Mouse (Mus musculus) CH12.LX (cell line): ENCODE data around the gene Mettl1. TPM values are rescaled to one million over a fixed set of nuclear protein-coding genes. Genes with fewer than 3 reads are reported as not detected.

Source experiments
- DNase-seq: peaks from one replicate; pipeline ENCODE4 v3.0.0-alpha.2; 2013; ENCODE audit errors: extremely low read depth
- H3K27ac ChIP-seq: 2 replicates; pipeline ENCODE4 v1.5.1; 2012; ENCODE audit warnings: low read depth, mild to moderate bottlenecking, control low read depth, moderate library complexity; ENCODE audit not compliant: insufficient read depth
- H3K27me3 ChIP-seq: replicated peaks from 2 replicates; pipeline ENCODE3; 2012; ENCODE audit warnings: inconsistent platforms
- H3K36me3 ChIP-seq, 2 experiments: replicated peaks in 1 of 2; 2 replicates each; pipeline versions ENCODE3 to v1.6.1; 2012; ENCODE audit warnings: inconsistent platforms in 1 of 2, low read length in 1 of 2, mild to moderate bottlenecking in 1 of 2, mixed read lengths in 1 of 2, moderate library complexity in 1 of 2; ENCODE audit not compliant: control insufficient read depth in 1 of 2, insufficient read depth in 1 of 2
- H3K4me1 ChIP-seq, 2 experiments: 2 replicates each; pipeline ENCODE4 v1.6.1; 2012; ENCODE audit warnings: inconsistent platforms in 1 of 2, moderate library complexity in 1 of 2; ENCODE audit not compliant: insufficient read depth in 2 of 2, control insufficient read depth in 1 of 2
- H3K4me2 ChIP-seq: 2 replicates; pipeline ENCODE4 v1.6.1; 2012; ENCODE audit warnings: low read depth, mild to moderate bottlenecking, control low read depth; ENCODE audit not compliant: poor library complexity, insufficient read depth, severe bottlenecking
- H3K4me3 ChIP-seq, 3 experiments: fragments of 150-350 bp in 1 of 3; sonication (generic) in 1 of 3; replicated peaks in 1 of 3; 2 replicates each; pipeline versions ENCODE3 to v1.5.1; 2011 to 2012; ENCODE audit warnings: low read depth in 2 of 3, low read length in 2 of 3, mild to moderate bottlenecking in 2 of 3, moderate library complexity in 2 of 3, control low read depth in 1 of 3, improper control_type of control experiment in 1 of 3, inconsistent platforms in 1 of 3, mixed read lengths in 1 of 3; ENCODE audit not compliant: poor library complexity in 1 of 3
- H3K79me2 ChIP-seq: replicated peaks from 2 replicates; pipeline ENCODE4 v1.6.1; 2012; ENCODE audit warnings: mild to moderate bottlenecking, moderate library complexity; ENCODE audit not compliant: control insufficient read depth, poor library complexity, insufficient read depth, severe bottlenecking; ENCODE audit errors: extremely low read depth
- H3K9ac ChIP-seq: 2 replicates; pipeline ENCODE4 v1.6.1; 2012; ENCODE audit warnings: low read depth, mild to moderate bottlenecking, control low read depth, moderate library complexity; ENCODE audit not compliant: insufficient read depth
- H3K9me3 ChIP-seq: replicated peaks from 2 replicates; pipeline ENCODE3; 2012; ENCODE audit warnings: low read length, inconsistent platforms, mixed read lengths
- CHD2 ChIP-seq: IDR thresholded peaks from 2 replicates; pipeline ENCODE4 v1.6.1; 2011; ENCODE audit warnings: low read length, improper control_type of control experiment
- CTCF ChIP-seq, 2 experiments: IDR thresholded peaks in 1 of 2; conservative IDR thresholded peaks in 1 of 2; 2 replicates each; pipeline ENCODE4 v1.5.1; 2011 to 2012; ENCODE audit warnings: low read depth in 2 of 2, low read length in 2 of 2, improper control_type of control experiment in 1 of 2, inconsistent platforms in 1 of 2, mild to moderate bottlenecking in 1 of 2, moderate library complexity in 1 of 2
- E2F4 ChIP-seq: IDR thresholded peaks from 2 replicates; pipeline ENCODE4 v1.6.1; 2011; ENCODE audit warnings: low read depth, low read length, improper control_type of control experiment; ENCODE audit not compliant: insufficient replicate concordance
- GABPA ChIP-seq: IDR thresholded peaks from 2 replicates; pipeline ENCODE4 v1.6.1; 2012; ENCODE audit warnings: low read depth, low read length, improper control_type of control experiment, inconsistent platforms; ENCODE audit not compliant: insufficient replicate concordance
- HCFC1 ChIP-seq: IDR thresholded peaks from 2 replicates; pipeline ENCODE4 v1.6.1; 2012; ENCODE audit warnings: low read depth, mild to moderate bottlenecking, inconsistent platforms, low read length, improper control_type of control experiment
- IRF4 ChIP-seq: IDR thresholded peaks from 2 replicates; pipeline ENCODE4 v1.6.1; 2014; ENCODE audit warnings: low read depth, mild to moderate bottlenecking, inconsistent platforms, low read length, improper control_type of control experiment
- JUND ChIP-seq: conservative IDR thresholded peaks from 2 replicates; pipeline ENCODE4 v1.6.1; 2011; ENCODE audit warnings: low read depth, low read length, improper control_type of control experiment
- KAT2A ChIP-seq: IDR thresholded peaks from 2 replicates; pipeline ENCODE4 v1.6.1; 2012; ENCODE audit warnings: low read length, improper control_type of control experiment, inconsistent platforms; ENCODE audit not compliant: insufficient replicate concordance
- MAFK ChIP-seq: IDR thresholded peaks from 2 replicates; pipeline ENCODE4 v1.6.1; 2011; ENCODE audit warnings: low read length, improper control_type of control experiment; ENCODE audit not compliant: insufficient replicate concordance
- MAZ ChIP-seq: IDR thresholded peaks from 2 replicates; pipeline ENCODE4 v1.6.1; 2012; ENCODE audit warnings: low read depth, mild to moderate bottlenecking, inconsistent platforms, low read length, improper control_type of control experiment, moderate library complexity
- MXI1 ChIP-seq: IDR thresholded peaks from 2 replicates; pipeline ENCODE4 v1.6.1; 2011; ENCODE audit warnings: mild to moderate bottlenecking, low read depth, low read length, improper control_type of control experiment
- MYC ChIP-seq: IDR thresholded peaks from 2 replicates; pipeline ENCODE4 v1.6.1; 2011; ENCODE audit warnings: low read depth, mild to moderate bottlenecking, improper control_type of control experiment, low read length
- NELFE ChIP-seq: IDR thresholded peaks from 2 replicates; pipeline ENCODE4 v1.6.1; 2011; ENCODE audit warnings: low read depth, low read length, improper control_type of control experiment
- POLR2AphosphoS2 ChIP-seq: IDR thresholded peaks from 2 replicates; pipeline ENCODE4 v1.6.1; 2011; ENCODE audit warnings: low read depth, low read length, improper control_type of control experiment
- RAD21 ChIP-seq: IDR thresholded peaks from 2 replicates; pipeline ENCODE4 v1.6.1; 2011; ENCODE audit warnings: low read depth, mild to moderate bottlenecking, low read length, improper control_type of control experiment, moderate library complexity
- SIN3A ChIP-seq: IDR thresholded peaks from 2 replicates; pipeline ENCODE4 v1.6.1; 2012; ENCODE audit warnings: low read length, improper control_type of control experiment, inconsistent platforms
- SMC3 ChIP-seq: IDR thresholded peaks from 2 replicates; pipeline ENCODE4 v1.6.1; 2011; ENCODE audit warnings: low read depth, low read length, improper control_type of control experiment
- TBP ChIP-seq: conservative IDR thresholded peaks from 2 replicates; pipeline ENCODE4 v1.6.1; 2011; ENCODE audit warnings: low read depth, low read length, improper control_type of control experiment
- USF1 ChIP-seq: IDR thresholded peaks from 2 replicates; pipeline ENCODE4 v1.6.1; 2014; ENCODE audit warnings: low read depth, mild to moderate bottlenecking, inconsistent platforms, low read length, improper control_type of control experiment
- USF2 ChIP-seq: conservative IDR thresholded peaks from 2 replicates; pipeline ENCODE4 v1.6.1; 2011; ENCODE audit warnings: low read depth, low read length, improper control_type of control experiment
- ZC3H11A ChIP-seq: IDR thresholded peaks from 2 replicates; pipeline ENCODE4 v1.6.1; 2012; ENCODE audit warnings: low read depth, mild to moderate bottlenecking, inconsistent platforms, low read length, improper control_type of control experiment
- ZKSCAN1 ChIP-seq: IDR thresholded peaks from 2 replicates; pipeline ENCODE4 v1.6.1; 2012; ENCODE audit warnings: low read depth, inconsistent platforms, low read length, improper control_type of control experiment, borderline replicate concordance
- dilution Hi-C: fragments of 300-500 bp; cut with MboI; formaldehyde crosslinking; loops from 2 replicates; pipeline ENCODE4 v1.14.3; 2020; ENCODE audit warnings: low sequenced_read_pairs; ENCODE audit not compliant: extremely low pct_unique_long_range_greater_than_20kb, extremely low pct_ligation_motif_present
- in situ Hi-C: fragments of 300-500 bp; cut with MboI; formaldehyde crosslinking; loops from 3 replicates; pipeline ENCODE4 v1.14.3; 2019; ENCODE audit warnings: low sequenced_read_pairs, low pct_ligation_motif_present, low pct_unique_long_range_greater_than_20kb, mixed read lengths
- polyA plus RNA-seq: library from polyadenylated mRNA; unstranded; fragments of >175 nt; gene quantifications from 2 replicates; pipeline ENCODE4 v1.2.1, GENCODE M21; 2012; ENCODE audit warnings: low read depth; ENCODE audit not compliant: insufficient read length
- total RNA-seq, 2 experiments: library from RNA; depleted of rRNA; stranded (reverse); fragments of 300-350 nt in 1 of 2; fragments of >200 nt in 1 of 2; gene quantifications; 2 replicates each; pipeline ENCODE4 v1.2.3; 2012 to 2014

Mettl1 gene
- total and polyA plus RNA-seq, 3 experiments = 21.6 to 49.4 (median 28.4) TPM

DNA sequence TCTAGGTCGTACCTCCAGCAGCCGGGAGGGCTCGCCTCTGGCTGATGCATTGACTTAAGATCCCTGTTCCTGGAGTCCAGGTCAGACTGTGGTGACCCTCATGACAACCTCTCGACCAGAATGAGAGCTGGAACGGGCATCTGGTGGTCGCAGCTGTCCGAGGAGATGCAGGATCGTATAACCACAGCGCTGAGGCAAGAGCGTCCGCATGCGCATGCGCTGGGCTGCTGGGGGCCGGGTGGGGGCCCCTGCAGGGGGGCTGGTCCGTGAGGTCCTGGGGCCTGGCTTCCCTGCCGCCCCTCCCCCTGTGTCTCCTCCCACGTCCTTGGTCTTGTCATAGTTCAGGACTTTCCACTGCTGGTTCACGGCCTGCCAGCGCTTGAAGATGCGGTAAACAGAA, 15.3 kb downstream of the Mettl1 start:
- Histone ChIP-seq H3K36me3 (peaks cover 12 to 15% of the 10 kb centered on the region in 2 experiments), H3K4me1 (peaks cover 12 to 33% of the 10 kb centered on the region in 2 experiments), H3K79me2 (no peaks in the 10 kb centered on the region), H3K9me3 (no peaks in the 10 kb centered on the region), H3K27ac (no peak overlapping the region), H3K27me3 (peaks cover 26% of the 10 kb centered on the region), H3K4me3 (no peak overlapping the region), H3K4me2 (no peak overlapping the region), H3K9ac (no peak overlapping the region)
- in situ Hi-C loops = no loop called here
- TF ChIP-seq POLR2AphosphoS2 (no peak), IRF4 (no peak), SIN3A (no peak), ZKSCAN1 (no peak), E2F4 (no peak), TBP (no peak), HCFC1 (no peak), JUND (no peak), NELFE (no peak), CHD2 (no peak)
- DNase-seq = no peak
- dilution Hi-C loops = no loop called here

GRCm38 (mm10) chr10:127058161-127058560, 16.9 kb downstream of the Mettl1 start:
- peak; percentile 78 for DNase-seq
- dilution Hi-C loops = no loop called here
- no peak overlapping the region for H3K4me3 ChIP-seq
- H3K27me3 ChIP-seq = peaks cover 37% of the 10 kb centered on the region
- H3K9ac ChIP-seq = no peak overlapping the region
- TF ChIP-seq MAFK = no peak
- peak; percentile 42 for TF ChIP-seq RAD21
- peak; percentile 65 for TF ChIP-seq SMC3
- peak; percentile 78 to 86 for TF ChIP-seq CTCF (conservative IDR thresholded peaks at IDR 0.05 in 1 of 2, IDR thresholded peaks at IDR 0.05 in 1 of 2; ENCODE audit: low read depth in 2 of 2, low read length in 2 of 2)
- H3K36me3 ChIP-seq = peaks cover 12 to 15% of the 10 kb centered on the region in 2 experiments
- peaks cover 12 to 40% of the 10 kb centered on the region in 2 experiments for H3K4me1 ChIP-seq
- in situ Hi-C loops = no loop called here
- no peaks in the 10 kb centered on the region for H3K9me3 ChIP-seq
- no peaks in the 10 kb centered on the region for H3K79me2 ChIP-seq
- peak overlapping the region; percentile 79 for H3K4me2 ChIP-seq
- H3K27ac ChIP-seq = no peak overlapping the region

DNA sequence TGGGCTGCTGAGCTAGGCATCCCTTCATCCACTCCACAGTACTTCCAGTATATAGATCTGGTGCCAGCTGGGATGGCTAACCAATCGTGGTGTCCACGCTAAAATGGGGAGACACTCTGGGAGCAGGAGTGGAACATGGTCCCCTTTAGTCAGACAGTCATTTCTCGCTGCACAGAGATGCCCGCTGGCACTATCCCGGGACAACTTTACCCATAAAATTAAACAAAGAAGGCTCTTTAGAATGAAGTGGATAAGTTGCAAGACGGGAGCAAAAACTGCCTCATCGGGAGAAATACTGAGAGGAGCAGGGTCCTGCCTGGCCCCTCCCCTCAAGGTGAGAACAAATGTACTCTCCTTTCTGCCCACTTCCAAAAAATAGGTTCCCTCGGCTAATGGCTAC, 17.5 kb downstream of the Mettl1 start:
- H3K4me2 ChIP-seq = peak overlapping the region; percentile 69
- H3K27me3 ChIP-seq = peaks cover 37% of the 10 kb centered on the region

More for the DNA sequence above, 17.5 kb downstream of the Mettl1 start:
- peaks cover 2% of the 10 kb centered on the region; the same call in 1 of the 2 replicates for H3K79me2 ChIP-seq
- H3K9ac ChIP-seq = 0 out of 2 replicates have a peak overlapping the region, but pooled peaks have one; percentile 91
- no peak for TF ChIP-seq MXI1
- TF ChIP-seq USF2 = no peak
- TF ChIP-seq MYC = no peak
- no peak for TF ChIP-seq GABPA
- TF ChIP-seq NELFE = no peak
- no peak for TF ChIP-seq ZC3H11A
- TF ChIP-seq ZKSCAN1 = no peak
- no peak for TF ChIP-seq RAD21
- no peak for TF ChIP-seq E2F4
- no peak for TF ChIP-seq KAT2A
- TF ChIP-seq MAZ = no peak
- no peak for TF ChIP-seq SMC3
- TF ChIP-seq USF1 = no peak
- H3K9me3 ChIP-seq = no peaks in the 10 kb centered on the region
- no peak for DNase-seq
- H3K36me3 ChIP-seq = peaks cover 12 to 15% of the 10 kb centered on the region in 2 experiments
- H3K4me3 ChIP-seq = peak overlapping the region in 1 of 3 experiments; percentile 11
- H3K4me1 ChIP-seq = peaks cover 12 to 40% of the 10 kb centered on the region in 2 experiments
- no peak overlapping the region for H3K27ac ChIP-seq
- dilution Hi-C loops = no loop called here
- in situ Hi-C loops = no loop called here
